Mouse (Mus musculus): Measurements from ENCODE around the gene Dexi.

The Dexi gene

DNA sequence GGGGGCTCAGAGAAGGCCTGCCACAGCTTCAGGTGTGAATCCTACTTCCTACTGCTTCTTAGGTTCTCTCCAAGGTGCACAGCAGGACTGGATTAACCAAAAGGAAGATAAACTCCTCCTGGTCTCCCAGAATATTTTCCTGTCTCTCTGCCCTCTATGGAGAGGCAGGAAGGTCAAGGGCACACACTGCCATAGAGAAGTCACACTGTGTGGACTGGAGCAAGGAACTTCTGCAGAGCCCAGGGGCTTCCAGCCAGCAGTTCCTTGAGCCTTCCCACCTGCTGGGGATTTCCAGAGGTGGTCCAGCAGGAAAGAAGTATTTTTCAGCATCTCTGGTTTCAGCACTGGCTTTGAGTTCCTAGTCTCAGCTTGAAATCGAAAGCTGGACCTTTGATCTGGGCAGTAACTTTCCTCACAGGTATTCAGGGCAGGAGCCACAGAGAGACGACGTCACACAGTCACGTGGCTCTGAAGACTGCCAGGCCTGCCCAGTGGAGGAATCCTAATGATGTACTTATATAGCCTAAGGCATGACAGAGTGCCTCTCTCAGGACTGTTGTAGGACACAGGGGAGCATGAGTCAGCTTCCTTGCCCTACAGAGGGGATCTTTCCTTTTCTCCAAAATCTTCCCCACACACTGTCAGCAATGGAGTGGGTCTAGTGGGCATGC is 77.7 kb downstream of the Dexi start:
- in situ Hi-C loops (cut with MboI; ENCODE audit: low sequenced_read_pairs): no loop called here

DNA sequence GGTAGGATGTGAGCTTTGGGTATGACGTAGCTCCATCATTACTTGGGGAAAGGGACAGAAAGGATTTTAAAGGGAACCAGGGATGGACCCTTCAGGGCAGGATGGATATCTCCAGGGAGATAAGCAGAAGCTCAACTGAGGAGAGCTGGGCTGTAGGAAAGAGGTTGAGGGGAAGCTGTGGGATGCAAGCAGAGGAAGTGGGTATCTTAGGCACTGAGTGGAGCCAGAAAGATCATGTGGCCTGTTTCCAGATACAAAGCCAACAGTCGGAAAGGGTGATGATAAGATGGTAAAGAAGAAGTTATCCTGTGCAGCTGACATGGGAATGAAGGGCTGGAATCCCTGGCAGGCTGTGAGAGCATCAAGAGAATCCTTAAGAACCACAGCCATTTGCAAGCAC is 81.7 kb downstream of the Dexi start:
- in situ Hi-C loops (cut with MboI; ENCODE audit: low sequenced_read_pairs): no loop called here

DNA sequence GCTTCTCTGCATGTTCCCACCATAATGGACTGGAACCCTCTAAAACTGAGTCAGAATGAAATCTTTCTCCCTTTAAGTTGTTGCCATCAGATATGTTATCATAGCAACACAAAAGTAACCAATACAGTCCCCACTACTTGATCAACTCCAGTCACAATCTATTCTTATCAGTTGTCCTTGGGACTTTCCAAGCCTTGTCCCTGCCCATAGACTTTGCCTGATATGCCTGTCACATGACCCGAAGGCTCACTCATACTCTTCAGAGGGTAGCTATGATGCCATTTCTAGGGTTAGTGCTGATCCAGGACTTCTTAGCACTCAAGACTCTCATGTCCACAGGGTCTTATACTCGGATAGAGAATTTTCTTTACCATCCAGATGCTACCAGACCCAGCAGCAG is 82.7 kb downstream of the Dexi start:
- in situ Hi-C loops (cut with MboI; ENCODE audit: low sequenced_read_pairs): no loop called here

DNA sequence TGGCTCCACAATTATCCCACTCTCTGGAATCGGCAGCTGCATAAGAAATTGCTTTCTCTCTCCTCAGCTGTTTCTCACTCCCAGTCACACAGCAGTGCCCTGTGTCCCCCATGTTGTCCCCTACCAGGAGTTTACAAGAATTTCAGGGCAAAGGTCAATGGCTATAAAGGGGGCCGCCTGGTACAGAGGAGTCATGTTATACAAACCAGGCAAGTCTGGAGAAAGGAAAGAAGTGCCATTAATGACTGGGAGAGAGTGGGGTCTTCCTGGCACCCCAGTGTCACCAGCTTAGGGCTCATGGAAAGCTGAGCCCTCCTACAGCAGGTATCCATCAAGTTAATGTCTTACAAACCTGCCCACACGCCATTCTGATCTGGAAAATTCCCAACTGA is 88.3 kb downstream of the Dexi start:
- in situ Hi-C loops (cut with MboI; ENCODE audit: low sequenced_read_pairs): no loop called here

DNA sequence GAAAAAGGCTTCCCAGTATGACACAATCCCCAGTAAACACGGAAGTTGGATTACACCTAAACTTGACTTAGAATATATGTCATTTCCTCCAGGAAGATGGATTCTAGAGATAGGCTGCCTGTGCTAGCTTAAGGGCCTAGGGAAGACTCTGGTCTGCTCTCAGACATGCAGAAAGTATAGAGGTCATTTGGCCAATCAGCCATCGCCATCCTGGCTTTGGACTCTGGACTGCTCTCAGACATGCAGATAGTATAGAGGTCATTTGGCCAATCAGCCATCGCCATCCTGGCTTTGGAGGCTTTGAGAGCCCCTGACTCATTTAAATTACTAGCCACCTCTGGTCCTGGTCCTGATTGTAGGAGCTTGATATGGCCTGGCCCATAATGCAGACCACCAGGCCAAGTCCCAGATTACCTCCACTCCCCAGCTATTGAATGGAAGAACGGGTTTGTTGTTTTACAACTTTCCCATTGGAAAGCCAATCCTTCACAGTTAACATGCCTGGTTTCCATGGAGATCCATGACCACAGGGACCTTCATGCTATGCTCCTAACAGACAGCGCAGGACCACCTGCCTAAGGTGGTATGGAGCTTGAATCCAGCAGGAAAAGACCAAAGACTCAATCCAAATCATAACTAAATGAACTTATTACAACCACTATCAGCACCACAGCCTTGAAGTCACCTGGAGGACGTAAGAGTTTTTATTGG is 88.8 kb downstream of the Dexi start:
- in situ Hi-C loops (cut with MboI; ENCODE audit: low sequenced_read_pairs): no loop called here

Measured in CH12F3 (cell line).